Mouse (Mus musculus) gastrocnemius, adult 18-20 months (tissue): ENCODE data around the gene Slc23a4. TPM values are rescaled to one million over a fixed set of nuclear protein-coding genes. Genes with fewer than 3 reads are reported as not detected.
A peak's percentile ranks its signal among the peaks of the same experiment; 100 is the strongest.

Experiments used
- DNase-seq: peaks from one replicate; pipeline ENCODE4 v3.0.0; 2021; ENCODE audit warnings: low spot score
- total RNA-seq, 2 experiments: library from RNA; stranded (reverse); gene quantifications; 2 replicates each; pipeline ENCODE4 v1.2.3; 2021

Gene Slc23a4
- total RNA-seq, 2 experiments from 2014 or later, result 0.09 TPM; not detected in 1

DNA sequence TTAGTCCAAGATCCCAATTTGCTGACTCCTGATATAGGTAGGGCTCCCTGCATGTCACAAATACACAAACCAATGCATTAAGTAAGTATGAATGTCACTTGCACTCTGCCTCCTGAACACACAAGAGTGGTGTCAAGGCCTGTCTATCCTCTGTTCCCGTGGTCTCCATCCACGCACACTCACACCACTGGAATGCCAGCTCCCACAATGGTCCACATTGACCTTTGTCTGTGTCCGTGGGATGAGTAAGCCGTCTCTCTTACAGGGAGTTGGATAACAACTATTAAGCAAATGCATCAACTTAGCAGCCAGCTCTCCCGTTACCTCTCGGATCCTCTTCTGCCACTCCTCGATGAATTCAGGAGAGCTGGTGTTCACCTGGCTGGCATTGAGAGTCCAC, 29.1 kb downstream of the Slc23a4 start:
- no peak for DNase-seq

DNA sequence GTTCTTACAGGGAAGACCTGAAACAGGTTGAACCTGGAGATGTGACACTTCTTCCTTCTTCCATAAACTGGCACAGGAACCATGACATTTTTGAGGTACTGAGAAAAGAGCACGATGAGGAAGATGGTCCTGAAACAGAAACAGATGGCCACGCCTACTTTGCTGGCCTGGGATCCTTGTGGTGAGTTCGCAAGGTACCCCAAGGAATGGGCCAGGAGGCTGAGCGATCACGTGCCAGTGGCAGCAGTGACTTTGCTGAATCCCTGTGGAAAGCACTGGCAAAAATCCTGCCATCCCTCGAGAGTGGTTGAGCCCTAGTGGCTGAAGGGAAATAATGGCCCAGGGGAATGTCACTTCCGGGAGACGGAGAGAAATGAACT, 32.4 kb downstream of the Slc23a4 start:
- no peak for DNase-seq

DNA sequence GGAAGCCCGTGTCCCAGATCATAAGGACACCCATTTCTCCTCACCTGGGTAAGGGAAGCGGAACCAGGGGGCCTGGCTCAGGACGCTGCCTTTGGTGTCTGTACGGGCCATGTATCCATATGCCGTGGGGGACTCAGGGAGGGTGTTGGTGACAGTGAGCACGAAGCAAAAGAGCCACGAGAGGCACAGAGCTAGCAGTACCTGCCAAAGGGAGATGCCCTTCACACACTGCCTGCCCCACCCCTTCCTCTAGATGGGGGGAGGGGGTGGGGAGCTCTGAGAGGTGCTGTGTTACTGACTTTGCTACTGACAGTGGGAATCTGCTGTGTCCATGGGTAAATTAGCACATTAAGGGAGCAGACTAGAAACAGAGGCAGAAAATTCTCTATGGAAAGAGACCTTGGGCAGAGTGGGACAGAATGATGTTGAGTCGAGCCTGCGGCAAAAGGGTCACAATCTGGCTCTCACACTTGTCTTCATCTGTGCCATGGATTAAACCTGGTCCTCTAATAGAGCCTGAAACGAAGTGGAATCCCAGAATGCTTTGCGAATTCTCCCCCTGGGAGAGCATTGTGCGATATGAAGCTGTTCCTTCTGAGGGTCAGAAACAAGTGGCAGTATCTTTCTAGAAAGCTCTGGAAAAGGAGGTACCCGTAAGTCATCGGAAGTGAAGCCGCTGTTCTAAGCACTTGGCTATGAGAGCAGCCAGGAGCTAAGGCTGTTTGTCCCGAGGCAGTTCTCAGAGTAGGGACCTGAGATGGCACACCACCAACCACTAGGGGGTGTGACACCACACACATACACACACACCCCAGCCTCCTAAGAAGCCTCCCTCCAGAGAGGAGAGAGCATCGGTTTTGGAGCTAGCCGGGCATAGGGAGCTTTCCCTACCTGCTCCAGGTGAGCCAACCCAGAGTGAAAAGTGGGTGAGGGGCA, 33.0 kb downstream of the Slc23a4 start:
- no peak for DNase-seq

DNA sequence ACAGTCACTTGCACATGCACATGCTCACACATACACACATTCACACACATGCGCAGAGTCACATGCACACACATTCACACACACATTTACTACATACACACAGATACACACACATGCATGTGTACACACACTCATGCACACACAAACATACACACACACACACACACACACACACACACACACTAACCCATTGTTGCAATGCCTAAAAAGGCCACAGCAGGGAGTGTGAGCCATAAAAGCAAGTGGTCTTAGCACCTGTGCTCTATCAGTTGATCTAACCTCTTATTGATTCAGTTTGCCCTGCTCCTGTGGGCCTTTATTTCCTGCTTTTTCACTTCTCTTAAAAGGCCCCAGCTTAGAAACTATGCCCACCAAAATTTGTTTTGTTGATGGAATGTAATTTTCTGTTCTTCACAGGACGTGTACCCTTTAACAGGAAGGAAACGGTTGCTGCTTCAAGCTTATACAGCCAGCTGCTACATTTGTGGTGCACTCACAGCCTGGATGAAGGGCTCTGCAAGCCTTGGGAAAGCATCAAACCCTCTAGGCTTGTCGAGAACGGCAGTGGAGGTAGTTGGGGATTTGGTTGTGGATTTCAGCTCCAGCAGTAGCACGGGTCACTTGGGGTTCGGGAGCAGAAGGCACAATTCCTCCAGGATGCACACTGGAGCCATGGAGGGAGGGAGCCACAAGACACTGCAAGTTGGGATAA, 36.1 kb downstream of the Slc23a4 start:
- DNase-seq, result no peak

DNA sequence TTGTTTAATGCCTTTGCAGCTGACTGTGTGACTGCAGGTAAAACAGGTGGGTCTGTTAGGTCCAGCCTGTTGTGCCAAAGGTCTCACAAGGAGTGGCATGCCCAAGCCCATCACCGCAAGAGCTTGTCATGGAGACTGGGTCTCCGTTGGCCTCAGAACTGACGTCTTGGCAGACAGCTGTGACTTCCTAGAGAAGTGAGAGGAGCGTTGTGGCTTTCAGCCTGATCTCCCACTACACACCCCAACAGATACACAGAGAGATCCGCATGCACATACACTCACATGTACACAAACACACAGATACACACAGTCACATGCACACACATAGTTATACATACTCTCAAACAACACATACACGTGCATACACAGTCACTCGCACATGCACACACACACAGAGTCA, 36.7 kb downstream of the Slc23a4 start:
- no peak for DNase-seq

DNA sequence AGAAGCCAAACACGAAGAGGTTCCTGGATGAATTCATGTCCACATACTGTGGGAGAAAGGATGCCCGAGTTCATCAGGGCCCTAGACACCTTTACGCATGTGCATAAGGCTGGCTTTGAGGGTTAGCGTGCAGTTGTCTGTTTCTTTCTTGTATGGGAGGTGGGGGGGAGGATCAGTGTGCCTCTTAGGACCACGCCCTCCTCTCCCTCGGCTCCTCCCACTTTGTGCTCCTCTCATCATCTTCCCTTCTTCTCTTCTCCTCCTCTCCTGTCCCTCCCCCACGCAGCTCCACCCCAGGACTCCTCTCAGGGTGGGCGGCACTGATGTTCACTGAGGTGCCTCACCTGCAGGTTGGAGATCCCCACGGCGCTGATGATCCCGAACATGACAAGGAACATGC, 39.7 kb downstream of the Slc23a4 start:
- DNase-seq, result no peak

DNA sequence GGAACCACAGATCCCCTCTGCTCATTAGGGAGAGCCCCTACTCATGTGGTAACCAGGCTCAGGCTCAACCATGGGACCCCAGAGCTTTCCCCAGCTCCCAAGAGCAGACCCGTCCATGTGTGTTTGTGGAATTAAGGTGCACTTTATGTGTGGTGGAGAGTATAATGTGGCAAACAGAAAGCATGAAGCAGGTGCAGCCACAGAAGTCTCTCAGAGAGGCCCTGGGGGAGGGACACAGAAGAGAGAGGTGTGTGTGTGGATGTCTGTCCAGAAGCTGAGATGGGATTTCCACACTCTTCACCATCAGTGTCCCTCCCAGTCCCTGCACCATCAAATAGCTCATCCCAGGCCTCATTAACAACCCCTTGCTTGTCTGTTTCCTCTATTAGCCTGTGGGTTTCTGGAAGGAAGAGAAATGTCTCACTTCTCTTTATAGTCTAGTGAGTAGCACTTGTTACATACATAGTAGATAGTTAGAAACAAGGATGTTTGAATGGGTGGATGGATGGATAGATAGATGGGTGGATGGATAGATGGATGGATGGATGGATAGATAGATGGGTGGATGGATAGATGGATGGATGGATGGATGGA, 41.6 kb downstream of the Slc23a4 start:
- no peak for DNase-seq

DNA sequence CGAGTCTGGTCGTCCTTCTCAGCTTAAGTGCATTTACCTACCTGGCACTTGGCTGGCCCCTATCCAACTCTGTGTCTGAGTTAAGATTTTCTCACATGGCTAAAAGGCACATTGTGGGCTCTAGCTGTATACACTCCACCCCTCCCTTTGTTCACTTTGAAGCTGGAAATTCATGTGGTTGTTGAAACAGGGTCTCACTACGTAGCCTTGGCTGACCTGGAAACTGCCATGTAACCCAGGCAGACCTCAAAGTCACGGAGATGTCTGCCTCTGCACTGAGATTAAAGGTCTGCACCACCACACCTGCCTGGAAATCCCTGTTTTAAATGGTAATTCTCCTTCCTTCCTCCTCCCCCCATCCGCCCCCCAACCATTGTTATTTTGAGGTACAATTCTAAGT, 44.7 kb downstream of the Slc23a4 start:
- no peak for DNase-seq

DNA sequence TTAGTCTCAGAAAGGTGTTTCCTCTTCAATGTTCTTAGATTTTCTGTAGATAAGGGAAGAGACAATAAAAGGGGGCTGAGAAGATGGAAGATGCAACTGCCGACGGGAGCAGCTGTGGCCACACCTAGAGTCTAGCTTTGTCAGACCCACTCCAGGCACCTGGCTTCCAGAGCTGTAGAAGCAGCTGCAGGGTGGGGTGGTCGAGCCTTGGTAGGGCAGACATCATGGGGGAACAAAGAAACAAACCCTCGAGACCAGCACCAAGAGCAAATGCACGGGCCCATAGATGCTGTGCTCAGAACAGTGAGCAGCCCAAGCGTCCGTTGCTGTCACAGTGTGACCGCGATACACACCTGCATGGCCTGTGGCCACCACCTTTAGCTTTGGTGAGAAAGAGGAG, 45.8 kb downstream of the Slc23a4 start:
- DNase-seq, result no peak

DNA sequence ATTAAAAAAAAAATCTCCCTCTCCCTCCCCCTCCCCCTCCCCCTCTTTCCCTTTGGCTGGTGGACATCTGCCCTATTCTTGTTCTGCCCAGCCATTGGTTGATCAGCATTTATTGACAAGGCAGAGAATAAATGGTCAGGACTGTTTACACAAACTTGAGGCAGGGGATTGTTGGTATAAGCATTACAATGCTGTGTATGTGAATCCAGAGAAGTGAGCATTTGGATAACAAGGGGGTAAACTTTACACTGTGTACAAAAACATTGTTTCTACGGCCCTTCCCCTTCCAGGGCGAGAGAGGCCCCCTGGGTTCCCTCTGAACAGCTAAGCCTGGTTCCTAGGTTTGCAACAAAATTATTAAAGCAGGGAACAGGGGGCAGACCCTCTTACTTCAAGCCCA, 46.7 kb downstream of the Slc23a4 start:
- no peak for DNase-seq

DNA sequence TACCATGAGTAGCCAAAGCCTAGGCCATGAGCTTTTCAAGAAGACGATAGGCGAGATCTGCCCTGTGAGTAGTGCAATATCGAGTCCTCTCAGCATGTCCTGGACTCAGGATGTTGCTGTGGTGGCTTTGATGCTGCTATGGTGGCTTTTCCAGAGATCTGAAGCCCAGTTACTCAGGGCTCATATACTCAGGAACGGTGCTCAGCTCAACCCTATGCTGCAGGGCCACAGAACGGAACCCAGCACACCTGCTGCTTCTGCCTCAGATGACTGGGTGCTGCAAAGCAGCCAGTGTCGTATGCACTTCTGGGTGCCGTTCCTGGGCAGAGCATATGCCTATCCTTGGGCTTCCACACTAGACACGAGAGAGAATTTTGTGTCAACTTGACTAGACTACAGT, 48.8 kb downstream of the Slc23a4 start:
- DNase-seq, result no peak

DNA sequence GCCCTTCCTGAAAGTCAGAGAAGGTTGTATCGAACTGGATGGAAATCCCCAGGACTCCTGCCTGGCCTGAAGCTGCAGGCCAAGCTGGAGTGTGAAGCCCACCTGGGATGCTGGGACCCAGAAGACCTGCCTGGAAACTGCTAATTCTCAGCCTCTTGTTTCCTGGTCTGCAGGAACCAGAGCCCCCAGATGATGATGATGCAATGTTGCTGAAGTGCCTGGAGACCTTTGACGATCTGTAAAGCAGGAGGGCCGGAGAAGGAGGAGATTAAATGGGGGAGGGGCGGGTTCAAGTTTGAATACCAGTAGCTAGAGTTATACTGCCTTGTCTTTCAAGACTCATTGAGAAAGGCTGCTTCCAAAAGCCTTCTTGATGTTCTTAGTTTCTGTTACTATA, 49.3 kb downstream of the Slc23a4 start:
- DNase-seq, result no peak

DNA sequence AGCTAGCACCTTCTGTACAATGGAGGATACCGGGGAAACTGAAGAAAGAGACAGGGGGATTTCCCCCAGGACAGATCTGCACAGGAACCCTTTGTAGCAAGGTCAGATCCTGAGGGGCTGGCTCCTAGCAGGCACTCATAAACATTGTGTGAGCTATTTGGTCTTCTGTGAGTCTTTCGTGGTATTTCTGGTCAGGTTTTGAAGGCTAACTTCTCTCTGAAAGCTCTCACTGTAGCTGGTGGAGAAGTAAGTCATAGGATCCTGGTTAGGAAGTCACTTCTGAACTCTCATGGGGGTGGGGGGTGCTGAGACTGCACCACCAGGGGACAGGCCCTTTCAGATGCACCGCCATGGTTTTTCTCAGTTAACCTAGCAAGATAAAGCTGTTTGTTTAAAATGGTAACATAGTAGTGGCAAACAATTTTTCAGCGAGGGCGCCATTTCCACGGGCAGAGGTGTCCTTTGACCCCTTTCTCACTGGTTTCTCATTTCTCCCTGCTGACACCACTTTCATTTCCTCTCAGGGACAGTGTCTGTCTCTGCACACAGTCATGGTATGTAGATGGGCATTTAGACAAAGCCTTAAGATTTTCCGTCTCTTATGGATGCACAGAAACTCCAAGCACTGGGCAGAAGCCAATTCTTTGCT, 49.8 kb downstream of the Slc23a4 start:
- DNase-seq, result no peak

DNA sequence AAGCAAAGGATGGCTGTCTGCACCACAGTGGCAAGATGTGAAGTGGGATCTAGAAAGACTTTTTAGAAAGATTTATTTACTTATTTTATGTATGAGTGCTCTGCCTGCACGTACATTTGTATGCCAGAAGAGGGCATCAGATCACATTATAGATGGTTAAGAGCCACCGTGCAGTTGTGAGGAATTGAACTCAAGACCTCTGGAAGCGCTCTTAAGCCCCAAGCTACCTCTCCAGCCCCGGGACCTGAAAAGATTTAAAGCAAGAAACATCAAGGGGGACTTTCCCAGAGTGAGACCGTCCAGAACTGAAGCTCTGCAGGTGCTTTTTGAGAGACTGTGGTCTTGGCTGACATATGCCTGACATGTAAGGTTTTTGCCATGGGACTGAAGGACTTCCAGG, 51.5 kb downstream of the Slc23a4 start:
- no peak for DNase-seq

DNA sequence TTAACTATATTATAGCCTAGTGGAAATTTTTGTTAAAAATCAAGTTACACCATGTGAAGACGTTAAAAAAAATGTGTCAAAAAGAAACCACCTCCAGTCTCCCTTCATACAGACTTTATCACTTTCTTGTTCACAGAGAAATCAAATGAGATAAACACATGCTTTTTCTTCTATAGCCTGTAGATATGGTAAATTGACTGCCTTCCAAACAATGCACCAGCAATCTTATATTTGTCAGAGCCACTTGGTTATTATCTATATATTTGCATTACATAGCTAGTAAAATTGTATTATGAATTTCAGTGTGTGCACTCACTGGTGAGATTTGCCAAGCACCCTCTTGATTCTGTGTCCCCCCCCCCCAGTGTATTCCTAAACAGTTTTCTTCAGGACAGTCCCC, 55.6 kb downstream of the Slc23a4 start:
- DNase-seq, result no peak

DNA sequence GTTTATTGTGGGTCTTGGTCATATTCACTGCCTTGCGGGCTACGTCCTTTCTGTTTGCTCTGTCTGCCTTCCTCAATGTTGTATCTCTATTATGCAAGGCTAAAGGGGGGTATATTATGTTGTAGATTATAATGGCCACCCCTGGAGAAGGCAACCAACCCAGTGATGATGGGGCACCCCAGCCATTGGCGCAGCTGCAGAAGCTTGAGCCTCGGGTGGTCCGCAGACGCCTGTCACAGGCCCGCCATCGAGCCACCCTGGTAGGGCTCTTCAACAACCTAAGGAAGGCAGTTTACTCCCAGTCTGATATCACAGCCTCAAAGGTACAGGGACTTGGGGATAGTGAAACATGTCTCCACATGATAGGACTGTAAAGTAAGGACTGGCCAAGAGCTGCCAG, 60.6 kb downstream of the Slc23a4 start:
- DNase-seq, result no peak

DNA sequence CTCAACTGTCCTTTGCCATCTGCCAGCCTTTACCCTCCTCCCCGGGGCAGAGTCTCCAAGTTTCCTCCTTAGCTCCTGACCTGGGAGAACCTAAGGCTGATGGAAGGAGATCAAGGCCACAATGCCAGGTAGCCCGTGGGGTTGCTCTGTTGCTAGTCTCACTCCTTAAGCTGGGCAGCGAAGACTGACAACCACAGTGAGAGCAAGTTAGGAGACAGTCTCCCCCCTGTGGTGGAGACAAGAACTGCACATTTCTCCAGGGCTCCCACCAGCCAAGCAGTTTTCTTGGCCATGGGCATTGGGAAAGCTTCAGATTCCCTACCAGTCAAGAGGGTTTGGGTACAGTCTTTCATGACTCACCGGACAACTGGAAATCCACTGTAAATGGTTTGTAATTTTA, 61.0 kb downstream of the Slc23a4 start:
- DNase-seq, result peak; percentile 73

DNA sequence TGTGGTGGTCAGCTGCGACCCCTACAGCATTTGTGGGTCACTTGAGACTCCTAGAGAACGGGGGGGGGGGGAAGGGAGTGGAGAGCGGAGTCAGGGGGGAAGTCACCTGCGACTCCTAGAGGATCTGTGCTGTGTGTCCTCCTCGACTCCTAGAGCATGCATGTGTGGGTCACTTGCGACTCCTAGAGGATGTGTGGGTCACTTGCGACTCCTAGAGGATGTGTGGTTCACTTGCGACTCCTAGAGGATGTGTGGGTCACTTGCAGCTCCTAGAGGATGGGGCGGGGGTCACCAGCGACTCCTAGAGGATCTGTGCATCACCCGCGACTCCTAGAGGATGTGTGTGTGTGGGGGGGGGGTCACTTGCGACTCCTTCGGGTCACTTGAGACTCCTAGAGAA, 66.3 kb downstream of the Slc23a4 start:
- DNase-seq, result peak; percentile 41

DNA sequence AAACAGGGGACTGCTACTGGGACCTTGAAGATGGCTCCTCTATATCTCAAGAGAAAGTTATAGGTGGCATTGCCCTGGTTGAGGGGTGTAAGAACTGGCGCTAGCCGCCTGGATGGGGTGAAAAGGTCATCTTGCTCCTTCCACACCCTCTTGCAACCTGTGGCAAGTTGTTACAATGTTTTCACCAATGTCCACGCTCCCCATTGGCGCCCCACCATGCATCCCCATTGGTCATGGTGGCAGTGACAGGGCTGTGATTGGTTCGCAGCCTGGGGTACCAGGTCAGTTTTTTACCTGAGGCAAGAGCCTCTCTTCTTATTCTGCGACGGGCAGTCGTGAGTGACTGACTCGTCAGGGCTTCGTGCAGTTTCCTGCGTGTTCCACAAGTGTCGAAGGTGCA, 67.6 kb downstream of the Slc23a4 start:
- DNase-seq, result no peak

DNA sequence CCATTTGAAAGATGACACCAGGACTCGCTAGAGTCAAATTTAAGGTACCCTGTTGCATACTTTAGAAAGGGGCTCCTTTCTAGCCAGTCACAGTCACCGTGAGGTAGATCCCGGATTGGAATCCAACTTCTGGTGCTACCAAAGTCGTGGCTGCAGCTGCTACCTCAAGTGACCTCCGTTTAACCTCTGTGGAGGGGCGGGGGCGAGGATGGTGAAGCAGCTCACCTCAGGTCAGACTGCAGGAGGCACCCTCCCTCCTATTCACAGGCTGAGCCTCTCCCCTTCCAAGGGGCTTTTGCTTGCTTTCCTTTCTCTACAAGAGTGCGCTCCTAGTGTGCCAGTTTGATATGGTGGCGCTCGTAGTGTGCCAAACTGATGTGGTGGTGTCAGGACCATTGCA, 68.2 kb downstream of the Slc23a4 start, which contains the start of gene Stra8:
Gene Stra8 (plus strand): TSS at position 208 of the 400 bp plus-strand sequence.
- DNase-seq, result no peak

DNA sequence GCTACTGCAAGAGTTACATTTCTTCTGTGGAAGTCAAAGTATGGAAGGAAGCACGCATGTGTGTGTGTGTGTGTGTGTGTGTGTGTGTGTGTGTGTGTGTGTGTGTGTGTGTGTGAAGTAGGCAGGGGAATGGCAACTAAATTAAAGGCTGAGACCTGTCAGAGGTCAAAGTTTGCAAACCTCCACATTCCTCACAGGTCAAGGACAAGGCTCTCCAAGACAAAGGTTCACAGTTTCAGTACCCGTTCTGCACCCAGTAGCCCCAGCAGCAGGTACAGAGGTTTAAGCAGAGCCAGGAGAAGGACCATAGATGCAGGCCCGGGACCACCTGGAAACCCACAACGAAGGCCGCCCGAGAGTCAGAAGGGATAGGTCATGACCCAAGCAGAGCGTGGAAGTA, 69.1 kb downstream of the Slc23a4 start:
- no peak for DNase-seq

DNA sequence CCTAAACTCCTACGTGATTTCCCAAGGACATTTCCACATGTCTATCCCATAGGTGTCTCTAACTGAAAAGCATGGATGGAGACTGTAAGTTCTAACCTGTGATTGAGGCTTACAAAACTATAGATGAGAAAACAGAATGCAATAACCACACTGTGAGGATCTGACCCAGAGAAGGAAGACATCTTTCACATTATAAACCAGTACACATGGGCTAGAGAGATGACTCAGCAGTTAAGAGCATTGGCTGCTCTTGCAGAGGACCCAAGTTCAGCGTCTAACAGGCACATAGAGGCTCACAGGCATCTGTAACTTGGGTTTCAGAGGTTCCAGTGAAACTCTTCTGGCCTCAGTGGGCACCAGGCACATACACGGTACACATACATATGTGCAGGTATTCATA, 73.7 kb downstream of the Slc23a4 start:
- DNase-seq, result no peak
